Mouse (Mus musculus) lung, adult 2 months (tissue): ENCODE data around the gene Ttk.

ENCODE experiments used
- CTCF ChIP-seq: fragments of 200-500 bp; IDR thresholded peaks from 2 replicates; pipeline ENCODE4 v1.5.1; 2011; ENCODE audit warnings: mild to moderate bottlenecking, low read length, control low read depth; ENCODE audit not compliant: insufficient read depth
- POLR2A ChIP-seq: fragments of 200-500 bp; IDR thresholded peaks from 2 replicates; pipeline ENCODE4 v1.6.1; 2011; ENCODE audit warnings: low read depth, mild to moderate bottlenecking, control low read depth, low read length, borderline replicate concordance; ENCODE audit errors: extremely low read depth

DNA sequence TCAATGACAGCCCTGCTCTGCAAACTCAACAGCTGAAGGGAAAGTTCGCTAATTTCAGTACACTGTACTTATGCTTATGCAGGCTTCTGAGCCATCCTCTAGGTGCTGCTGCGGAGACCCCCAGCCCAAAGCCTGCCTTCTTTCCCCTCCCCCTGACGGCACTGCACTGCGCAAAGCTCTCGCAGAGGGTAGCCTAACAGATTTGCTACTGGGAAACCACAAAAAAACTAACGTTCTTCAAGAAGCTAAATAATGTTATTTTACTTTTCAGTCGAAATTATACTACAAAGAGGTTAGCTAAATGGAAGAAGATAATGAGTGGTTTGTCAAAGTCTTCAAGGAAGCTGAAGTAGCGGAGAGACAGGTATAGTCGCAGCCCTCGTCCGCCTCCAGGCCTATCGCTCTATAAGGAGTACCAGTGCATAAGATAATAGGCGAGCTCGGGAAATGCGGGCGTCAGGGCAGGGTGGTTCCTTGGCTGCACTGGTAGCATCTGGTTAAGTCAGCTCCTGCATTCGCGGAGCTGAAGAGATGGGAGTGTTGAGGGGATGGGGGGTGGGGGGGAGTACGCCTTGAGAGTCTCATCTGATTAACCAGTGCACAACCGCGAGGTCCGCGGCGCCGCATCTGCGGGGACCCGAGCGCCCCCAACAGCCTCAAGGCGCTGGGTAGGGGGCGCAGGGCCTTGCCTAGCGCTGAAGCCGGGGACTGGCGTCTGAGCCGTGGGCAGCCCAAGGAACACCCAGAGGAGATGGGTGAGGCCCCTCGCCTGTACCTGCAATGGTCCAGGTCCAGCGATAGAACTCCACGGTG lies 29.1 kb upstream of the Ttk start:
- no peak for TF ChIP-seq POLR2A
- no peak for TF ChIP-seq CTCF
